Mouse (Mus musculus) thymus, adult 2 months (tissue): ENCODE measurements around the gene Tbccd1. TPM values are rescaled to one million over a fixed set of nuclear protein-coding genes. Genes with fewer than 3 reads are reported as not detected.

Source experiments
- DNase-seq: peaks from one replicate; pipeline ENCODE4 v3.0.0; 2021
- H3K27ac ChIP-seq: fragments of 200-500 bp; 2 replicates; pipeline ENCODE4 v1.5.1; 2012; ENCODE audit warnings: low read length, control low read depth; ENCODE audit not compliant: control insufficient read depth, insufficient read depth
- H3K27me3 ChIP-seq: fragments of 200-500 bp; 2 replicates; pipeline ENCODE4 v1.6.1; 2012; ENCODE audit warnings: mild to moderate bottlenecking, low read length, moderate library complexity, mixed read lengths; ENCODE audit not compliant: control insufficient read depth, insufficient read depth
- H3K36me3 ChIP-seq: fragments of 200-500 bp; 2 replicates; pipeline ENCODE4 v1.6.1; 2012; ENCODE audit warnings: mild to moderate bottlenecking, low read length, moderate library complexity; ENCODE audit not compliant: control insufficient read depth, insufficient read depth
- H3K4me1 ChIP-seq: fragments of 200-500 bp; replicated peaks from 2 replicates; pipeline ENCODE4 v1.6.1; 2012; ENCODE audit warnings: low read length; ENCODE audit not compliant: control insufficient read depth, insufficient read depth
- H3K4me3 ChIP-seq: fragments of 200-500 bp; 2 replicates; pipeline ENCODE4 v1.5.1; 2012; ENCODE audit warnings: mild to moderate bottlenecking, low read length, control low read depth, moderate library complexity; ENCODE audit not compliant: control insufficient read depth, insufficient read depth
- CTCF ChIP-seq: fragments of 200-500 bp; IDR thresholded peaks from 2 replicates; pipeline ENCODE4 v1.5.1; 2012; ENCODE audit warnings: mild to moderate bottlenecking, control low read depth, low read length, moderate library complexity, borderline replicate concordance; ENCODE audit not compliant: control insufficient read depth, poor library complexity, insufficient read depth; ENCODE audit errors: extremely low read depth
- POLR2A ChIP-seq: fragments of 200-500 bp; IDR thresholded peaks from 2 replicates; pipeline ENCODE4 v1.6.1; 2012; ENCODE audit warnings: mild to moderate bottlenecking, low read length, control low read depth, moderate library complexity; ENCODE audit not compliant: control insufficient read depth, poor library complexity, insufficient read depth; ENCODE audit errors: extremely low read depth
- WGBS: fragments of 180-500 bp; shearing (Covaris S2); methylation state at CpG from one replicate; pipeline ENCODE4 v1.1.7; 2018; 5-methylcytosine and 5-hydroxymethylcytosine counted together
- polyA plus RNA-seq: library from polyadenylated mRNA; depleted of rRNA; stranded (reverse); fragments of >200 nt; gene quantifications from 2 replicates; pipeline ENCODE4 v1.2.3, GENCODE M21; 2012; rRNA removed

Gene Tbccd1
- polyA plus RNA-seq, 1 experiment: 14.5 TPM

- H3K36me3 ChIP-seq: no peaks in the 10 kb centered on the region
- H3K27me3 ChIP-seq: no peaks in the 10 kb centered on the region
- WGBS: 97% methylated on average over 8 of the region's 8 CpGs
- H3K27ac ChIP-seq: no peak overlapping the region
- DNase-seq: no peak
- no peak overlapping the region for H3K4me3 ChIP-seq
- no peak for TF ChIP-seq POLR2A
- no peak for TF ChIP-seq CTCF
- no peaks in the 10 kb centered on the region for H3K4me1 ChIP-seq
Observed at GRCm38 (mm10) chr16:22768661-22769060, 88.8 kb downstream of the Tbccd1 start.

GRCm38 (mm10) chr16:22767405-22767804 lies 90.1 kb downstream of the Tbccd1 start:
- no peak for TF ChIP-seq CTCF
- Histone ChIP-seq H3K4me3 (no peak overlapping the region), H3K4me1 (no peaks in the 10 kb centered on the region), H3K36me3 (no peaks in the 10 kb centered on the region), H3K27ac (no peak overlapping the region), H3K27me3 (no peaks in the 10 kb centered on the region)
- WGBS: 95% methylated on average over 3 of the region's 3 CpGs
- DNase-seq: no peak

- WGBS: 89% methylated on average over 16 of the region's 16 CpGs
- no peak overlapping the region for H3K4me3 ChIP-seq
- H3K36me3 ChIP-seq: no peaks in the 10 kb centered on the region
- no peaks in the 10 kb centered on the region for H3K27me3 ChIP-seq
- DNase-seq: no peak
- TF ChIP-seq CTCF (no peak), POLR2A (no peak)
- no peak overlapping the region for H3K27ac ChIP-seq
- H3K4me1 ChIP-seq: no peaks in the 10 kb centered on the region
Observed at GRCm38 (mm10) chr16:22766738-22767211, 90.7 kb downstream of the Tbccd1 start.

- 96% methylated on average over 7 of the region's 7 CpGs for WGBS
- no peak overlapping the region for H3K4me3 ChIP-seq
- H3K27ac ChIP-seq: no peak overlapping the region
- H3K36me3 ChIP-seq: no peaks in the 10 kb centered on the region
- H3K4me1 ChIP-seq: no peaks in the 10 kb centered on the region
- no peak for DNase-seq
- H3K27me3 ChIP-seq: no peaks in the 10 kb centered on the region
- TF ChIP-seq CTCF (no peak), POLR2A (no peak)
Observed at GRCm38 (mm10) chr16:22765531-22765930, 91.9 kb downstream of the Tbccd1 start.

Other genes starting within 250 kb of the Tbccd1 start
- 8.1 and 9.0 TPM in 2 replicates for gene Dgkg, start 200.4 kb downstream of the Tbccd1 start, polyA plus RNA-seq
- 0.20 TPM in 1 of 2 replicates, not detected in the other for gene Crygs, start 46.1 kb downstream of the Tbccd1 start, polyA plus RNA-seq
- 16.0 and 18.5 TPM in 2 replicates for gene Dnajb11, start 176 bp upstream of the Tbccd1 start, polyA plus RNA-seq
- 1.8 and 30.1 TPM in 2 replicates for gene Ahsg, start 33.6 kb upstream of the Tbccd1 start, polyA plus RNA-seq
- gene Fetub, start 60.7 kb upstream of the Tbccd1 start, polyA plus RNA-seq: 1.2 and 1.6 TPM in 2 replicates
- 0.60 TPM in 1 of 2 replicates, not detected in the other for gene Hrg, start 93.4 kb upstream of the Tbccd1 start, polyA plus RNA-seq
- 0.80 and 0.91 TPM in 2 replicates for gene Kng2, start 171.8 kb upstream of the Tbccd1 start, polyA plus RNA-seq
- 0.05 and 0.98 TPM in 2 replicates for gene Kng1, start 200.2 kb upstream of the Tbccd1 start, polyA plus RNA-seq
- gene Eif4a2, start 249.8 kb upstream of the Tbccd1 start, polyA plus RNA-seq: 109 and 137 TPM in 2 replicates